26 mouse cellular contexts compared by ENCODE assay signal in the genomic region with DNA sequence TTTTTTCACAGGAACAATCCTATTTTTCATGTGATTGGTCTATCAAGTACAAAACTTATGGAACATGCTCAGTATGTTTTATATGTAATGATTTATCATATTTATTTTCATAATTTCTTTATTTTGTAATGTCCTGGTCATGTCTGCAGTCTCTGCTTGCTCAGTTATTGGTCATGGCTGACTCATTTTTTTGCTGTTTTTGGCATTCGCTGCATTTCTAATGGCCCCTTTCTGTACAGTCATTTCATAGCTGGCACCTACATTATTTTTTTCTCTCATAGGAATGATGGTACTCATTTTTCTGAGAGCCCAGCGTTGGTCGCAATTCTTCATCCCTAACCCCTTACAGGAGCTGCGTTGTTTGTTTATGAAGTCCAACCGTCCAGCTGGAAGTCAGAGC.
"Had no signal": no experiment of that assay in that cellular context is flagged by ENCODE, and none has a peak within 500 bp of the region (broad histone marks: within the 10 kb centered on the region; RNA-seq: fewer than 3 reads in every experiment).

No protein-coding gene starts in this region.

- DNase-seq: gastrocnemius, postnatal 14 days; gastrocnemius, postnatal 36 days; heart, adult 11 months; heart, adult 2 months; heart, postnatal 14 days; heart, postnatal 36 days; kidney, adult 11 months; kidney, adult 2 months; kidney, postnatal 10 days; kidney, postnatal 25 days; kidney, postnatal 4 days; layer of hippocampus, adult 9-11 months; layer of hippocampus, postnatal 36 days; liver; liver, embryonic 13.5 days had no signal

- H3K9ac ChIP-seq: heart, embryonic 13.5 days; heart, embryonic 15.5 days; hindbrain, embryonic 14.5 days; limb, embryonic 12.5 days; liver, embryonic 13.5 days; liver, embryonic 15.5 days had no signal

- ATAC-seq: hindbrain, postnatal 0 days; intestine, embryonic 16.5 days had no signal

- H3K27ac ChIP-seq: heart, adult 2 months; heart, embryonic 13.5 days; heart, embryonic 15.5 days; left cerebral cortex, adult 2 months; limb, embryonic 10.5 days; limb, embryonic 12.5 days; liver, embryonic 13.5 days; liver, embryonic 15.5 days had no signal

- H3K4me2 ChIP-seq: heart, embryonic 11.5 days; heart, embryonic 13.5 days; heart, embryonic 15.5 days; limb, embryonic 12.5 days; liver, embryonic 11.5 days; liver, embryonic 13.5 days; liver, embryonic 15.5 days had no signal

- H3K4me3 ChIP-seq: heart, adult 2 months; heart, embryonic 13.5 days; heart, embryonic 15.5 days; left cerebral cortex, adult 2 months; limb, embryonic 10.5 days; limb, embryonic 12.5 days; liver, embryonic 13.5 days; liver, embryonic 15.5 days had no signal

- H3K9me3 ChIP-seq: heart, embryonic 13.5 days; heart, embryonic 15.5 days; limb, embryonic 10.5 days; limb, embryonic 12.5 days; liver, embryonic 13.5 days; liver, embryonic 15.5 days had no signal

- H3K27me3 ChIP-seq: heart, embryonic 13.5 days; heart, embryonic 15.5 days; limb, embryonic 12.5 days; liver, embryonic 13.5 days; liver, embryonic 15.5 days had no signal

- H3K36me3 ChIP-seq: heart, embryonic 13.5 days; heart, embryonic 15.5 days; limb, embryonic 10.5 days; limb, embryonic 12.5 days; liver, embryonic 13.5 days; liver, embryonic 15.5 days had no signal

- H3K4me1 ChIP-seq: heart, embryonic 13.5 days; heart, embryonic 15.5 days; limb, embryonic 10.5 days; limb, embryonic 12.5 days; liver, embryonic 13.5 days; liver, embryonic 15.5 days had no signal
